Mouse (Mus musculus): ENCODE measurements at regions not wholly inside any gene's neighbourhood (a gene's known extent, or its start where the extent isn't known, plus 50 kb on each side); places are given as distances from the start of the nearest gene placed in this dataset.

- no peak for TF ChIP-seq POLR2A (IDR thresholded peaks at IDR 0.05; ENCODE audit: insufficient read length, low read depth)
- TF ChIP-seq MYOG (IDR thresholded peaks at IDR 0.05; ENCODE audit: control insufficient read depth in 1 of 3, insufficient read depth in 1 of 3, insufficient read length in 2 of 3, low read depth in 2 of 3), result no peak
- no peak for TF ChIP-seq USF1 (IDR thresholded peaks at IDR 0.05; ENCODE audit: low read depth)
- TF ChIP-seq REST (IDR thresholded peaks at IDR 0.05; ENCODE audit: insufficient read depth, insufficient read length), result peak; percentile 77
- TF ChIP-seq CEBPB (IDR thresholded peaks at IDR 0.05; ENCODE audit: insufficient read depth, poor library complexity, severe bottlenecking), result no peak
- no peak for TF ChIP-seq E2F4 (IDR thresholded peaks at IDR 0.05; ENCODE audit: insufficient read depth)
- TF ChIP-seq MAX (IDR thresholded peaks at IDR 0.05; ENCODE audit: low read depth), result no peak
- no peak for TF ChIP-seq SRF (IDR thresholded peaks at IDR 0.05; ENCODE audit: control insufficient read depth, insufficient read length, low read depth)
Observed at GRCm38 (mm10) chr4:110119438-110119837, 141.6 kb downstream of the Dmrta2 start.
